Mouse (Mus musculus): ENCODE results near the gene Hk2. TPM values are rescaled to one million over a fixed set of nuclear protein-coding genes. Genes with fewer than 3 reads are reported as not detected.

The Hk2 gene
- 22.3 and 23.8 TPM in 2 replicates for polyA plus RNA-seq (2015; fragmentation: Nextera tagmentation; extraction: Ambion mirVana)

- under 1% methylated on average over 39 of the region's 39 CpGs for WGBS
- H3K36me3 ChIP-seq, result no peaks in the 10 kb centered on the region
- peak within 1 kb of the TSS; percentile 61 for H3K4me3 ChIP-seq (replicated peaks)
- no peaks in the 10 kb centered on the region for H3K27me3 ChIP-seq (replicated peaks)
- no peaks in the 10 kb centered on the region for H3K9me3 ChIP-seq
- peak within 1 kb of the TSS; percentile 42 for H3K9ac ChIP-seq
- peak; percentile 97 for ATAC-seq (ENCODE audit: insufficient read depth, low FRiP score, low read depth)
- H3K4me1 ChIP-seq, result peaks cover 9% of the 10 kb centered on the region; the same call in 1 of the 2 replicates
- peak within 1 kb of the TSS; percentile 86 for H3K4me2 ChIP-seq
- H3K27ac ChIP-seq, result peak within 1 kb of the TSS; percentile 87
Measured at GRCm38 (mm10) chr6:82774321-82774764, at the start of gene Hk2. Gene Hk2 (minus strand): TSS chr6:82774454.

GRCm38 (mm10) chr6:82821758-82822253 is 47.6 kb upstream of the Hk2 start:
- H3K9ac ChIP-seq, result no peak overlapping the region
- H3K27ac ChIP-seq, result peak overlapping the region; percentile 76; the same call in 1 of the 2 replicates
- no peaks in the 10 kb centered on the region for H3K36me3 ChIP-seq
- H3K4me3 ChIP-seq (replicated peaks), result no peak overlapping the region
- peak; percentile 83 for ATAC-seq (ENCODE audit: insufficient read depth, low FRiP score, low read depth)
- 20% methylated on average over 4 of the region's 4 CpGs for WGBS
- no peaks in the 10 kb centered on the region for H3K9me3 ChIP-seq
- H3K27me3 ChIP-seq (replicated peaks), result no peaks in the 10 kb centered on the region
- H3K4me1 ChIP-seq, result 0 out of 2 replicates have a peak, but pooled peaks cover 6% of the 10 kb centered on the region
- no peak overlapping the region; the same call in 1 of the 2 replicates for H3K4me2 ChIP-seq

- Histone ChIP-seq H3K4me2 (no peak overlapping the region), H3K4me1 (0 out of 2 replicates have a peak, but pooled peaks cover 6% of the 10 kb centered on the region), H3K9ac (no peak overlapping the region), H3K9me3 (no peaks in the 10 kb centered on the region), H3K27ac (no peak overlapping the region; the same call in 1 of the 2 replicates), H3K27me3 (replicated peaks) (no peaks in the 10 kb centered on the region), H3K36me3 (no peaks in the 10 kb centered on the region), H3K4me3 (replicated peaks) (no peak overlapping the region)
- WGBS, result 33% methylated on average over 3 of the region's 3 CpGs
- ATAC-seq (ENCODE audit: insufficient read depth, low FRiP score, low read depth), result no peak
Measured at GRCm38 (mm10) chr6:82820716-82821115, 46.5 kb upstream of the Hk2 start.

GRCm38 (mm10) chr6:82814821-82815220 is 40.6 kb upstream of the Hk2 start:
- H3K36me3 ChIP-seq, result no peaks in the 10 kb centered on the region
- no peak overlapping the region for H3K4me2 ChIP-seq
- H3K4me3 ChIP-seq (replicated peaks), result no peak overlapping the region
- H3K9ac ChIP-seq, result no peak overlapping the region
- no peaks in the 10 kb centered on the region for H3K27me3 ChIP-seq (replicated peaks)
- no peaks in the 10 kb centered on the region for H3K9me3 ChIP-seq
- no peak overlapping the region for H3K27ac ChIP-seq
- no peaks in the 10 kb centered on the region for H3K4me1 ChIP-seq
- no peak for ATAC-seq (ENCODE audit: insufficient read depth, low FRiP score, low read depth)
- 74% methylated on average over 4 of the region's 4 CpGs for WGBS

- no peak for ATAC-seq (ENCODE audit: insufficient read depth, low FRiP score, low read depth)
- Histone ChIP-seq H3K27me3 (replicated peaks) (no peaks in the 10 kb centered on the region), H3K9me3 (no peaks in the 10 kb centered on the region), H3K9ac (no peak overlapping the region), H3K36me3 (no peaks in the 10 kb centered on the region), H3K4me2 (no peak overlapping the region), H3K27ac (no peak overlapping the region), H3K4me3 (replicated peaks) (no peak overlapping the region), H3K4me1 (no peaks in the 10 kb centered on the region)
- WGBS, result 87% methylated on average over 7 of the region's 7 CpGs
Measured at GRCm38 (mm10) chr6:82807984-82808700, 33.9 kb upstream of the Hk2 start.

GRCm38 (mm10) chr6:82806971-82807370 is 32.7 kb upstream of the Hk2 start:
- no peaks in the 10 kb centered on the region for H3K36me3 ChIP-seq
- H3K4me1 ChIP-seq, result no peaks in the 10 kb centered on the region
- no peak overlapping the region for H3K27ac ChIP-seq
- 59% methylated on average over 3 of the region's 3 CpGs for WGBS
- no peaks in the 10 kb centered on the region for H3K27me3 ChIP-seq (replicated peaks)
- no peak overlapping the region for H3K4me2 ChIP-seq
- ATAC-seq (ENCODE audit: insufficient read depth, low FRiP score, low read depth), result no peak
- H3K9me3 ChIP-seq, result no peaks in the 10 kb centered on the region
- no peak overlapping the region for H3K4me3 ChIP-seq (replicated peaks)
- H3K9ac ChIP-seq, result no peak overlapping the region

- Histone ChIP-seq H3K27ac (no peak overlapping the region), H3K4me2 (no peak overlapping the region), H3K4me1 (no peaks in the 10 kb centered on the region), H3K27me3 (replicated peaks) (no peaks in the 10 kb centered on the region), H3K4me3 (replicated peaks) (no peak overlapping the region), H3K36me3 (no peaks in the 10 kb centered on the region), H3K9me3 (no peaks in the 10 kb centered on the region), H3K9ac (no peak overlapping the region)
- no peak for ATAC-seq (ENCODE audit: insufficient read depth, low FRiP score, low read depth)
- WGBS, result 66% methylated on average over 6 of the region's 6 CpGs
Measured at GRCm38 (mm10) chr6:82806503-82806902, 32.2 kb upstream of the Hk2 start.

GRCm38 (mm10) chr6:82805894-82806293 is 31.6 kb upstream of the Hk2 start:
- no peak for ATAC-seq (ENCODE audit: insufficient read depth, low FRiP score, low read depth)
- Histone ChIP-seq H3K9me3 (no peaks in the 10 kb centered on the region), H3K4me1 (no peaks in the 10 kb centered on the region), H3K36me3 (no peaks in the 10 kb centered on the region), H3K27ac (no peak overlapping the region), H3K27me3 (replicated peaks) (no peaks in the 10 kb centered on the region), H3K4me3 (replicated peaks) (no peak overlapping the region), H3K9ac (no peak overlapping the region), H3K4me2 (no peak overlapping the region)
- 63% methylated on average over 3 of the region's 3 CpGs for WGBS

- H3K9me3 ChIP-seq, result no peaks in the 10 kb centered on the region
- no peak overlapping the region for H3K4me2 ChIP-seq
- H3K4me3 ChIP-seq (replicated peaks), result no peak overlapping the region
- H3K36me3 ChIP-seq, result no peaks in the 10 kb centered on the region
- H3K4me1 ChIP-seq, result no peaks in the 10 kb centered on the region
- H3K27me3 ChIP-seq (replicated peaks), result no peaks in the 10 kb centered on the region
- no peak overlapping the region for H3K27ac ChIP-seq
- ATAC-seq (ENCODE audit: insufficient read depth, low FRiP score, low read depth), result no peak
- no peak overlapping the region for H3K9ac ChIP-seq
- 78% methylated on average over 3 of the region's 3 CpGs for WGBS
Measured at GRCm38 (mm10) chr6:82804984-82805383, 30.7 kb upstream of the Hk2 start.

GRCm38 (mm10) chr6:82798202-82798737 is 24.0 kb upstream of the Hk2 start:
- H3K36me3 ChIP-seq, result no peaks in the 10 kb centered on the region
- no peak overlapping the region for H3K9ac ChIP-seq
- 12% methylated on average over 3 of the region's 3 CpGs for WGBS

GRCm38 (mm10) chr6:82797300-82797839 is 23.1 kb upstream of the Hk2 start:
- no peaks in the 10 kb centered on the region for H3K9me3 ChIP-seq
- H3K9ac ChIP-seq, result no peak overlapping the region
- no peak for ATAC-seq (ENCODE audit: insufficient read depth, low FRiP score, low read depth)
- no peaks in the 10 kb centered on the region for H3K4me1 ChIP-seq
- H3K4me3 ChIP-seq (replicated peaks), result no peak overlapping the region
- H3K27ac ChIP-seq, result no peak overlapping the region
- H3K4me2 ChIP-seq, result no peak overlapping the region
- H3K27me3 ChIP-seq (replicated peaks), result no peaks in the 10 kb centered on the region
- H3K36me3 ChIP-seq, result no peaks in the 10 kb centered on the region
- WGBS, result 54% methylated on average over 5 of the region's 5 CpGs

More at GRCm38 (mm10) chr6:82798202-82798737, 24.0 kb upstream of the Hk2 start:
- H3K4me3 ChIP-seq (replicated peaks), result no peak overlapping the region
- no peak overlapping the region for H3K4me2 ChIP-seq
- no peaks in the 10 kb centered on the region for H3K4me1 ChIP-seq
- H3K27me3 ChIP-seq (replicated peaks), result no peaks in the 10 kb centered on the region
- no peak overlapping the region for H3K27ac ChIP-seq
- no peak for ATAC-seq (ENCODE audit: insufficient read depth, low FRiP score, low read depth)
- no peaks in the 10 kb centered on the region for H3K9me3 ChIP-seq

GRCm38 (mm10) chr6:82790864-82791263 is 16.6 kb upstream of the Hk2 start:
- no peaks in the 10 kb centered on the region for H3K9me3 ChIP-seq
- no peak overlapping the region for H3K4me2 ChIP-seq
- no peaks in the 10 kb centered on the region for H3K36me3 ChIP-seq
- 72% methylated on average over 2 of the region's 2 CpGs for WGBS
- H3K9ac ChIP-seq, result no peak overlapping the region
- no peak for ATAC-seq (ENCODE audit: insufficient read depth, low FRiP score, low read depth)
- no peaks in the 10 kb centered on the region for H3K27me3 ChIP-seq (replicated peaks)
- no peaks in the 10 kb centered on the region for H3K4me1 ChIP-seq
- H3K4me3 ChIP-seq (replicated peaks), result no peak overlapping the region
- H3K27ac ChIP-seq, result no peak overlapping the region

All from stomach, embryonic 15.5 days (tissue).